Mouse (Mus musculus): ENCODE measurements around the gene Dnah10.
"Not testable (repeated sequence)": the region's sequence is repeated elsewhere in the genome, so short reads cannot be mapped to it uniquely, and the experiment has no call there.

Dnah10 gene

DNA sequence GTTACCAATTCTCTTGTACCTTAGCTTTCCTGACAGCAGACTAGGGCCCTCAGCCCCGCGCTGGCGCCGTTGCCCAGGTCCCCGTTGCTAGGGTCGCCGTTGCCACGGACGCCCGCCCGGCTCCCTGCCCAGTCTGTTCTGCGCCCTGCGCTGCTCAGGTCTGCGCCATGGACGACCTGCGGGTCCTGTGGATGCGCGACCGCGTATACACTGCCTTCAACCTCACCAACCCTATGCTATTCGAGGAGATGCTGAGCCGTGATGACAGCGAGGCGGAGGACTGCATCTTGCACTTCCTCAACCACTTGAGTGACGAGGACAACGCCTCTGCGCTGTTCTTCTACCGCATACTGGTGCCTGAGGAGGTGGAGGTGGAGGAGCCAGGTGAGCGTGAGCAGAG, at the start of gene Dnah10:
Dnah10 (plus strand) TSS at position 89 of the 400 bp plus-strand sequence.
- no peak for DNase-seq (ENCODE audit: low spot score)

DNA sequence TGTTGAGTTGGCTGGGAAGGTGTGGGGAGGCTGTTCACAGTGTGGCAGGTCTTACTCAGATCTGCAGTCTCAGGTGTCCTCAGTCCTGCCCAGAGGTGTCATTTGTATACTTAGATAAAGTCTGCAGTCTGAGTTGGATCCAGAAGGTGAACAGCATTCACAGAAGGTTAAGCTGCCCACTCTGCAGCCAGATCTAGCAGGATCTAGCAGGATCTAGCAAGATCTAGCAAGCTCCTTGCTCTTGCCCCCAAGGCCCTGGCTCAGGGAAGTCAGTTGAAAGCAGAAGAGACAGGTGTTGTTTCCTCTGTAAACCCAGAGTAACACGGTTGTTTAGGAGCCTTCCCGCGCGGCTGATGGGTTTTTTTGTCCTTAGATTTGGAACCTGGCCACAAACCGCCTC, 11.1 kb upstream of the Dnah10 start:
- no peak for DNase-seq (ENCODE audit: low spot score)

GRCm38 (mm10) chr5:124715135-124715534, 9.8 kb upstream of the Dnah10 start:
- DNase-seq (ENCODE audit: low spot score): no peak

- DNase-seq (ENCODE audit: low spot score): no peak
Measured at GRCm38 (mm10) chr5:124717969-124718368, 6.9 kb upstream of the Dnah10 start.

- DNase-seq (ENCODE audit: low spot score): no peak
Measured at GRCm38 (mm10) chr5:124718396-124718795, 6.5 kb upstream of the Dnah10 start.

DNA sequence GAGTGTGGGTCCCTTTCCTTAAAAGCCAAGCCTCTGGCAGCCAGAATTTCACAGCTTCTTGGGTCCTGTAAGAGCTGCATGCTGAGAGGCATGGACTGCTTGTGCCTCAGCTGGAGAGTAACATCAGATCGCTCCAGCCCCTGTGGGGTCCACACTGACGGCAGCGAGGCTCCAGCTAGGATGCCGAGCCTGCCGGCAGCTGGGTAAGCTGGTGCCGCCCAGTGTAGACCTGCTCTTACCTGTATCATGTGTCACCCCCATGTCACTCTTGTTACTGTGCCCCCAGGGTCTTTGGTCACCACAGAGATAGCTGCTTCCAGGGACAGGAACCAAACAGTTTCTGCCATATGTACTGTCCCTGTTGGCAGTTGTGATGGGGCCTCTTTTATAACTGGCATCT, 1.8 kb upstream of the Dnah10 start:
- no peak for DNase-seq (ENCODE audit: low spot score)

DNA sequence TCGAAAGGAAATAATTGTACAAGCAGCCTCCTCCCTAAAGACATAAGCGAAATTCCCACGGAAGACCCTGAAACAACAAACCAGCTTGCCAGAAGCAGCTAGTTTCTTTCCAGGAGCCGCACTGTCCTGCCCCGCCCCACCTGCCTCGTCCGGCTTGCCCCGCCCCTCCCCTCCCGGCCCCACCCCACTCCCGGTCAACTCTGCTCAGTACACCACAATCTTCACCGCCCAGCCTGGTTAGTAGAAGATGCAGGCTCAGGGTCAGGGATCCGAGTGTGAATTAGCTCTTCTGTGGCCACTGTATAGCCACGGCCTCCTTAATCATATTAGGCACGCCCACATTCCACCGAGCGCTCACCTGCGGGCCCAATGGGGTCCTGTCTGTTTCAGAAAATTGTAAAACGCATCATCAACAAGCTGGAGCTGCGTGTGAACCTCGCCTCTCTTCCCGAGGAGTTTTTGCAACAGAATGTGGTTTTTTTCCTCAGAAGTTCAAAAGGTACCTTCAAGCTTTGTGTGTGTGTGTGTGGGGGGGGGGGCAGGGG, 4.8 kb downstream of the Dnah10 start:
- no peak for DNase-seq (ENCODE audit: low spot score)

- DNase-seq (ENCODE audit: low spot score): no peak
Measured at GRCm38 (mm10) chr5:124733961-124734360, 9.1 kb downstream of the Dnah10 start.

DNA sequence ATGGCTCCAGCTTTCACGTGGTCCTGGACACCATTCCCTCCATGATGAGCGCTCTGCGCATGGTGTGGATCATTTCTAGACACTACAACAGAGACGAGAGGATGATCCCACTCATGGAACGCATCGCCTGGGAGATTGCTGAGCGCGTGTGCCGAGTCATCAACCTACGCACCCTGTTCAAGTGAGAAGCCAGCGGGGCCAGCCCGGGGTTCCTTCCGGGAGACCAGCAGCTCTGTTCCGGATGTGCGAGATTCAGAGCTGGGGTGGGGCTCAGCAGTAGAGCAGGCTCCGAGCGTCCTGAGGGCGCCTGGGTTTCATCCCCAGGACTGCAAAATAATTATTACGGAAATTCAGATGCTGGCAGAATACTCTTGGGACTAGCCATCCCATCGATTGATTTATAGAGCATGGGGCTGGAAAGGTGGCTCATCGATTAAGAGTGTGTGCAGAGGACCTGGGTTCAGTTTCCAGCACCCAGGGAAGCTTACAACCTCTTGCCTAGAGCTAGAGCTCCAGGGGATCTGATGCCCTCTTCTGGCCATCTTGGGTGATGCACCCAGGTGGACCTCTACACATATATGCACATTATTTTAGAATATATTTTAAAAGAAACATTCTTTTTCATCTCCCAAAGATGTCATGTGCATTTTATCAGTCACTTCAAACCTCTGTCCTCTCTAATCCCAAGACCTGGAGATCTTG, 17.2 kb downstream of the Dnah10 start:
- no peak for DNase-seq (ENCODE audit: low spot score)

GRCm38 (mm10) chr5:124743841-124744240, 19.0 kb downstream of the Dnah10 start:
- DNase-seq (ENCODE audit: low spot score): no peak

- no peak for DNase-seq (ENCODE audit: low spot score)
Measured at GRCm38 (mm10) chr5:124746220-124746619, 21.3 kb downstream of the Dnah10 start.

DNA sequence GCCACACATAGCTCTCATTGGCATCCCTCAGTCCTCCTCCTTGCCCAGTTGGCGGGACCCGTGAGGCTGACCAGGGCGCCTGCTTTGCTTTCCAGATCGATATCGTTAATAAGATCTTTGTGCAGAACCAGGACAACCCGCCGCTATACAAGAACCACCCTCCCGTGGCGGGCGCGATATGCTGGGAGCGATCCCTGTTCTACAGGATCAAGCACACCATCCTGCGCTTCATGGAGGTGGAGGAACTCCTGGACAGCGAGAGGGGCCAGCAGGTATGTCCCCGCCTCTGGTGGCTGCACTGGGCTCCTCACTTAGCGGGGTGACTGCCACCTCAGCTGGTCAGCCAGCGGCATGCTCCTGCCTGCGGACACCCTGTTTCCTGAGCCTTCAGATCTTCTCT, 23.4 kb downstream of the Dnah10 start:
- no peak for DNase-seq (ENCODE audit: low spot score)

DNA sequence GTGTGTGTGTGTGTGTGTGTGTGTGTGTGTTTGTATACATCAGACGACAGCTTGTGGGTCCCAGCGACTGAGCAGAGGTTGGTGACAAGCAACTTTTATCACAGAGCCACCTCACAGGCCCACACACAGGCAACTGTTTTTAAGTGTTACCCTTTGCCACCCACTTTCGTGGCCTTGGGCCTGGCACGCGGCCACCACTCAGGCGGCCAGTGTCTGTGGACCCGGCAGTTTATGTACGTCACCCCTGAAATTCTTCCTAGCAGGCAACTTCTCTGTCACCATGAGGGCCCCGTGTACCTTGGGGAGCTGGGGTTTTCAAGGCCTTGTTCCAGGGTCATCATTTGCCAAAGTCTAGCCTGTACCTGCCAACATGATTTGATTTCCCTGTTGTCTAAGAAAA, 26.8 kb downstream of the Dnah10 start:
- DNase-seq (ENCODE audit: low spot score): no peak

- DNase-seq (ENCODE audit: low spot score): no peak
Measured at GRCm38 (mm10) chr5:124761011-124761410, 36.1 kb downstream of the Dnah10 start.

DNA sequence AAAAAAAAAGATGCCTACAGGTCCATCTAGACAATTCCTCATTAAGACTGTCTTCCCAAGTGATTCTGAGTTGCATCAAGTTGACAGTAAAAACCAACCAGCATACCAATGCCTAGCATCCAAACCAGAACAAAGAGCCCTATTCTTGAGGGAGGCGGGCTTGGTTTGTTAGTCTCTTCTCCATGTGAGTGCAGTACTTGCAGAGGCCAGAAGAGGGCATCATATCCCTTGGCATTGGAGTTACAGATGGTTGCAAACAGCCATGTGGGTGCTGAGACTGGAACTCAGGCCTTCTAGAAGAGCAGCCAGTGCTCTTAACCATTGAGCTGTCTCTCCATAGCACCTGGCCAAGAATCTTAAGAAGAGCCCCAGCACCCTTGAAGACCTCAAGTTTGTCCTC, 36.9 kb downstream of the Dnah10 start:
- no peak for DNase-seq (ENCODE audit: low spot score)

GRCm38 (mm10) chr5:124774552-124774951, 49.7 kb downstream of the Dnah10 start:
- DNase-seq (ENCODE audit: low spot score): no peak

- not testable (repeated sequence) for DNase-seq (ENCODE audit: low spot score)
Measured at GRCm38 (mm10) chr5:124776289-124776688, 51.4 kb downstream of the Dnah10 start.

GRCm38 (mm10) chr5:124777178-124777709, 52.4 kb downstream of the Dnah10 start:
- peak; percentile 67 for DNase-seq (ENCODE audit: low spot score)

DNA sequence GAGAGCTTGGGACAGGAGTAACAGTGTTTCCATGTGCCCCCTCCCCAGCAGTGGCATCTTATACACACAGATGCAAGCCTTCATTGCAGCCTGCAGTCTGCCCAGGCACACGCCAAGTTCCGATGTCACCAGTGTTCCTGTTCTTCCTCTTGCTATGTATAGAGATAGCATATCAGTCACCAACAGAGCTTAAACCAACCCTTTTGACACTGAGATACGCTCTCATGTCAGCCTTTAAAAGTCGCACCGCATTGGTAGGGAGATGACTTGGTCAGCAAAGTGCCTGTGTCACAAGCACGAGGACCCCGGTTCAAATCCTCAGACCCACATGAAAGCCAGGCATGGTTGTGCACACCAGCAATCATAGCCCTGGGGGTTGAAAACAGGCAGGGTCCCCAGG, 55.0 kb downstream of the Dnah10 start:
- no peak for DNase-seq (ENCODE audit: low spot score)

DNA sequence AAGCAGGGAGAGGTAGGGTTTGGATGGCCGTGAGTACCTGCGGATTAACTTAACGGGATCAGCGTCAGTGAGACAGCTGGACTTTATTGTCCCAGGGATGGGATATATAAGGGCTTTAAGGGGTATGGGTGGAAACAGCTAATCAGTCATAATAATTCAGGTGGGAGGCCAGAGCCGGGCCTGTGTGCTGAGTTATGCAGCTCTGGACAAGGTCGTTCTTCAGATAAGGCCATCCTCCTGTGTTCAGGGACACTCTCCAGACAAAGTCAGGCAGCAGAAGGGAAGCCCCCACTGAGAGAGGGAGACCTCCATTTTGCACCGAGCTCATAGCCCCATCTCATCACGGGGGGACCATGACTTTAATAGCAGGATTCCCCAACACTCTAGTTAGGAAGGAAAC, 56.8 kb downstream of the Dnah10 start:
- no peak for DNase-seq (ENCODE audit: low spot score)

DNA sequence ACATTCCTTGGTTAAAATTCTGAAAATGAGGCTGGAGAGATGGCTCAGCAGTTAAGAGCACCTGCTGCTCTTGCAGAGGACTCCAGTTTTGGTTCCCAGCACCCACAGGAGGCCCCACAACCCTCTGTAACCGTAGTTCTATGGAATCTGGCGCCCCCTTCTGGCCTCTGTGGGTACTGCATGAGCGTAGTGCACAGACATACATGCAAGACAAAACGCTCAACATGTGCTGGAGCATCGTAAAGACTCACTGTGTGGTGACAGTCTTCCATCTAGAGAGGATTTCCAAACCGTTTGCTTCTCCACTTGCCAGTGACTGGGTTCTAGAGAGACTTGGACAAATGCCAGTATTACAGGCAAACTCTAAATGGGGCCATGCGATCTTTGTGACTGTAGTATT, 60.8 kb downstream of the Dnah10 start:
- no peak for DNase-seq (ENCODE audit: low spot score)

DNA sequence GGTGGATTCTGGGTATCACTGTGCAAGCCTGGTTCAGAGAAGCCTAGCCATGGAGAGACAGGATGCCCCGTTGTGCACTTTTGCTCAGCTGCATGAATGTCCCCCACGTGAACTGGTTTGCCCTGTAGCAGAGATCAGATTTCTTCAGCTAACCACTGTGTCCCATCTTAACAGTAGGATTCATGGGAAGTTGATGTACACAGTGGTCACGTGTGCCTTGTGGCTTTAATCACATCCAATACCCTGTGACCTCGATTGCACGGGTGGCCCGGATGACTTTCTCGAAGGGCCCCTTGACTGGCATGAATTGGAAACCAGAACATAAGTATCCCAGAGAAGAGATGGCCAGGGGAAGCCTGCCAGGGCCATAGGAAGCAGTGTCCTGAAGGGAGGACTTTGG, 67.2 kb downstream of the Dnah10 start:
- no peak for DNase-seq (ENCODE audit: low spot score)

- DNase-seq (ENCODE audit: low spot score): peak; percentile 81
Measured at GRCm38 (mm10) chr5:124809708-124810366, 85.0 kb downstream of the Dnah10 start.
